Mouse (Mus musculus) activated CD4-positive, CD25-positive, alpha-beta regulatory T cell, adult 4 months (primary cell): ENCODE measurements around the gene Lamtor2. TPM values are rescaled to one million over a fixed set of nuclear protein-coding genes. Genes with fewer than 3 reads are reported as not detected.
"Not testable (repeated sequence)": the region's sequence is repeated elsewhere in the genome, so short reads cannot be mapped to it uniquely, and the experiment has no call there.

Experiments
- ATAC-seq: one replicate; pipeline ENCODE4 v1.8.0; 2017
- polyA plus RNA-seq, 2 experiments: library from polyadenylated mRNA; unstranded; fragments of 100-300 nt; shearing (Covaris generic); gene quantifications; one replicate each; pipeline ENCODE4 v1.2.1; 2017

Gene Lamtor2
- 100 to 1,000 TPM; 132 to 197 TPM for polyA plus RNA-seq

- peak; percentile 82 for ATAC-seq
Measured at GRCm38 (mm10) chr3:88552676-88553524, at the start of gene Lamtor2. Gene Lamtor2, minus strand, starts transcription at chr3:88553074.

GRCm38 (mm10) chr3:88602466-88602865 lies 49.6 kb upstream of the Lamtor2 start:
- no peak for ATAC-seq

- ATAC-seq = not testable (repeated sequence)
Measured at GRCm38 (mm10) chr3:88596547-88596946, 43.7 kb upstream of the Lamtor2 start.

- no peak for ATAC-seq
Measured at GRCm38 (mm10) chr3:88593893-88594580, 41.2 kb upstream of the Lamtor2 start.

GRCm38 (mm10) chr3:88592942-88593576 lies 40.2 kb upstream of the Lamtor2 start:
- ATAC-seq = peak; percentile 64

GRCm38 (mm10) chr3:88591950-88592731 lies 39.3 kb upstream of the Lamtor2 start:
- peak; percentile 70 for ATAC-seq

GRCm38 (mm10) chr3:88591044-88591443 lies 38.2 kb upstream of the Lamtor2 start:
- no peak for ATAC-seq

- no peak for ATAC-seq
Measured at GRCm38 (mm10) chr3:88590246-88590645, 37.4 kb upstream of the Lamtor2 start.

GRCm38 (mm10) chr3:88586640-88587039 lies 33.8 kb upstream of the Lamtor2 start:
- ATAC-seq = no peak

GRCm38 (mm10) chr3:88585769-88586168 lies 32.9 kb upstream of the Lamtor2 start:
- ATAC-seq = no peak

GRCm38 (mm10) chr3:88579454-88580117 lies 26.7 kb upstream of the Lamtor2 start:
- ATAC-seq = peak; percentile 92

- no peak for ATAC-seq
Measured at GRCm38 (mm10) chr3:88578498-88579424, 25.9 kb upstream of the Lamtor2 start.

- ATAC-seq = not testable (repeated sequence)
Measured at GRCm38 (mm10) chr3:88577846-88578245, 25.0 kb upstream of the Lamtor2 start.

- ATAC-seq = no peak
Measured at GRCm38 (mm10) chr3:88575540-88575939, 22.7 kb upstream of the Lamtor2 start, which contains the start of gene Ssr2. Gene Ssr2, plus strand, starts transcription at chr3:88575876.

GRCm38 (mm10) chr3:88573810-88574209 lies 20.9 kb upstream of the Lamtor2 start:
- no peak for ATAC-seq

GRCm38 (mm10) chr3:88572835-88573234 lies 20.0 kb upstream of the Lamtor2 start:
- ATAC-seq = no peak

- ATAC-seq = no peak
Measured at GRCm38 (mm10) chr3:88571856-88572255, 19.0 kb upstream of the Lamtor2 start.

- ATAC-seq = no peak
Measured at GRCm38 (mm10) chr3:88570341-88570740, 17.5 kb upstream of the Lamtor2 start.

- ATAC-seq = no peak
Measured at GRCm38 (mm10) chr3:88569694-88570093, 16.8 kb upstream of the Lamtor2 start.

GRCm38 (mm10) chr3:88569093-88569492 lies 16.2 kb upstream of the Lamtor2 start:
- ATAC-seq = no peak

- no peak for ATAC-seq
Measured at GRCm38 (mm10) chr3:88568615-88569014, 15.7 kb upstream of the Lamtor2 start.
